Mouse (Mus musculus): Measurements from ENCODE around the gene Fam216a.

GRCm38 (mm10) chr5:122393887-122394286, 21.7 kb upstream of the Fam216a start:
- TF ChIP-seq POLR2A (IDR thresholded peaks at IDR 0.05; ENCODE audit: low read depth, low read length) (no peak), CTCF (IDR thresholded peaks at IDR 0.05; ENCODE audit: borderline replicate concordance, insufficient read depth, low read length) (peak; percentile 37; the same call in 1 of the 2 replicates)
